Mouse (Mus musculus) gastrocnemius, postnatal 4 days (tissue): Measurements from ENCODE around the gene Srp9. TPM values are rescaled to one million over a fixed set of nuclear protein-coding genes. Genes with fewer than 3 reads are reported as not detected.
A peak's percentile ranks its signal among the peaks of the same experiment; 100 is the strongest.

Experiments
- DNase-seq, 2 experiments: peaks; one replicate each; pipeline ENCODE4 v3.0.0; 2021 to 2022; ENCODE audit warnings: low spot score in 2 of 2, mixed read lengths in 2 of 2
- long read RNA-seq, 2 experiments: library from polyadenylated mRNA; stranded (forward); transcript quantifications; one replicate each; pipeline ENCODE4 v2.0.0; 2021
- total RNA-seq, 2 experiments: library from RNA; stranded (reverse); gene quantifications; 2 replicates each; pipeline ENCODE4 v1.2.3; 2021

Gene Srp9
- 10 to 100 TPM; 50.6 to 53.4 TPM for total RNA-seq
- long read RNA-seq, experiment 1, transcript Srp9-201 (3 exons, 1,367 nt), result major isoform, 106 of 113 reads
- long read RNA-seq, experiment 1, partial matches to known transcripts, result 1 of 113 reads
- long read RNA-seq, experiment 1, other reads (novel, unspliced or antisense), result 0 of 113 reads
- long read RNA-seq, experiment 2, transcript Srp9-201 (3 exons, 1,367 nt), result major isoform, 82 of 85 reads
- long read RNA-seq, experiment 2, partial matches to known transcripts, result 1 of 85 reads
- long read RNA-seq, experiment 2, other reads (novel, unspliced or antisense), result 1 of 85 reads

DNA sequence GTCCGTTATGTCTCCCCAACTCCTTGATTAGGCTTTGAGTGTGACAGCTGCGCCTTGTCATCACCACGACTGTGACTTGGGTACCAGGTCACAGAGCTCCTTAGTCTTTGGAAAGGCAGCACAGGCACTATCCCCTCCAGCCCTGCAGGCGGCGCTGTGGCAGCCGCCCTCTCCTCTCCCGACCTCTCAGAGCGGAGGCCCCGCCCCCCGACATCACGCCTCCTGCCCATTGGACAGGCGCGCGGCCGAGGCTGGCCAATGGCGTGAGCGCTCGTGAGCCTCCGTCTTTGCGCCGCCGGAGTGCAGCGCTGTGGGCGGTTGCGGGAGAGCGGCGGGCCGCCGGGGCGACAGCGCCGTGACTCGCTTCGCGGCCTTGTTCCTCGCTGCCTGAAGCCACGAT, at the start of gene Srp9:
Srp9 (plus strand) TSS at position 232 of the 400 bp plus-strand sequence.
- DNase-seq, result peak; percentile 98 to 99

GRCm38 (mm10) chr1:182081744-182082419, 42.7 kb upstream of the Srp9 start:
- no peak for DNase-seq

GRCm38 (mm10) chr1:182083459-182083858, 41.1 kb upstream of the Srp9 start:
- no peak for DNase-seq

- no peak for DNase-seq
Measured at GRCm38 (mm10) chr1:182086759-182087158, 37.8 kb upstream of the Srp9 start.

- DNase-seq, result no peak
Measured at GRCm38 (mm10) chr1:182087351-182087750, 37.2 kb upstream of the Srp9 start.

GRCm38 (mm10) chr1:182087753-182088633, 36.5 kb upstream of the Srp9 start:
- DNase-seq, result no peak

DNA sequence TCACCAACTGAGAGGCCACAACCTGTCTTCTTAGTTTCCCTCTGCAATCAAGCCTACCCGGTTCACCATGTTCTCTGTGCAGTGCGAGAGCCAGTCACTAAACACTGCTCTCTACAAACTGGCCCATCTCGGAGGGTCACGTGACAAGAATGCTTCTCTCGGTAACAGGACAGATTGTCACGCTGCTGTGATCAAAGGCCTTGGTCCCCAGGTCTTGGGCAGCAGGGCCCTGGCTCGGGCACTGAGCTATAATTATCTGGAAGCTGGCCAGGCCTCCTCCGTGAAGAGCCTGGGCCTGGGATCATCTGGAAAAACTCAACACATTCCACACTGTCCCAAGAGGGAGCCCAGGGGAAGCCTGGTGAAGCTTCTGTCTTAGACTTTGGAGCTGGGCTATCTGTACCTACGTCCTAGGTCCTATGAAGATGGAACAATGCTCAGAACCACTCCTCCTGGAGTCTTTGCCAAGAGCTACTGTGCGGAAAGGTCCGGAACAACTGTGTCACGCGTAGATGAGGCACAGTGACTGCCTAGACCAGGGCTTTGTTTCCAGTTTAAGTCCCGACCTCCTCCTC, 35.6 kb upstream of the Srp9 start:
- peak in 1 of 2 experiments; percentile 37 for DNase-seq

DNA sequence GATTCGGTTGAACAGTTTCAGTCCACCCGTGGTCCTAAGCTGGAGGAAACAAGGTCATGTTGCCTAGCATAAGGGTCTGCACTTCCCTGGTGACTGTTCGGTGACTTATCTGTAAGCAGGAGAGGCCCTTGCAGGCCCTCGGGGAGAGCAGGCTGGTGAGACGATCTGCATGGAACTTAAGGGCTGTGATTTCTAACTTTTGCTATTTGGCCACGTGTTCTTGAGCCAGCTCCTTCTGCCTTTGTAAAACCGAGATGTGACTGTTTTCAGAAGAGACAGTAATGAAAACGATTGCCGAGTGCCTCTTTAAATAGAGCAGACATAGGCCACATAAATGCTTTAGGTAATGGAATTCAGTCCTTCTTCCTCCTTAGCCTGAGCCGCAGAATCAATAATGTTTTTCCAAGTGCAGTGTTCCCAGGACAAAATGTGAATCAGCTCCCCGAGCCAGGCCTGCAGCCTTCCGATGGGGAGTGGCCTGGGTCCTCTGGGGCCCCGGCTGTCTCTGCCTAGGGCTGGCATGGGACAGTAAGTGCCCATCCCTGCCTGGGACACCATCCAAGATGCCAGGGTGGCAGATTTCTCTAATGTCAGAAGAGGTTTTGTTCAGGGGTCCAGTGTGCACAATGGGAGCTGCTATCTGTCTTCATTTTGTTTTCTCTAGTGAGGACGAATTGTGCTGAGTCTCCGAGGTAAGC, 34.8 kb upstream of the Srp9 start:
- no peak for DNase-seq

DNA sequence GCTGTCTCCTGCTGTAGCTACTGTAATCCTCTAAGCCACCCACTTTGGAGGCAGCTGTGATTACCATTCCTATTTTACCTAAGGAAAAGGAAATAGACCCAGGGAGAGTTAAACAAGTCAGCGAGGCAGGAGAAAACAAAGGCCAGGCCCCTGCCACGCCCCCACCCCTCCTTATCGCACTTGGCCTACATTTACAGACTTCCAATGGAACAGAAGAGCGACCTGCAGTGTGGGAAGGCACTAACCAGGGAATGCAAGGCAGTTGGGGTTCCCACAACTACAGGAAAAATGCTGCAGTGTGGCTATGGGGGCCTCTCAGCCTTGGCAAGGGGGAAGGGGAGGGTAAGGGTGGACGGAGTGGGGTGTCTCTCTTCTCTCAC, 34.2 kb upstream of the Srp9 start:
- no peak for DNase-seq

DNA sequence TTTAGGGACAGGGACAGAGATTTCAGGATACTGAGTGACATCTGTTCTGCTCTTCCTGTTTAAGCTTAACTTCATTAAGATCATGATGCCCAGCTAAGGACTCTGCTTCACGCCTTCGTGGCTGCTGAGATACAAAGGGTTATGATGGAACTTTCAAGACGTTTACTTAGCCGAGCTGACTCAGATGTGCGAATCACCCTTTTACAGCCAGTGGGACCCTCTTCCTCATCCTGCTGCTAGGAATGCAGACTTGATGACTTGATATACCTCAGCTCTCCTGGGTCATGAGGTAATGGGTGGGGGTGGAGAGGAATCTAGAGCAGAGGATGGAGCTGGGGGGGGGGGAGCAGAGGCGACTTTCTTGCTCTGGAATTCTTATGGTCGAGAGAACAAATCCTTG, 33.3 kb upstream of the Srp9 start:
- DNase-seq, result no peak

DNA sequence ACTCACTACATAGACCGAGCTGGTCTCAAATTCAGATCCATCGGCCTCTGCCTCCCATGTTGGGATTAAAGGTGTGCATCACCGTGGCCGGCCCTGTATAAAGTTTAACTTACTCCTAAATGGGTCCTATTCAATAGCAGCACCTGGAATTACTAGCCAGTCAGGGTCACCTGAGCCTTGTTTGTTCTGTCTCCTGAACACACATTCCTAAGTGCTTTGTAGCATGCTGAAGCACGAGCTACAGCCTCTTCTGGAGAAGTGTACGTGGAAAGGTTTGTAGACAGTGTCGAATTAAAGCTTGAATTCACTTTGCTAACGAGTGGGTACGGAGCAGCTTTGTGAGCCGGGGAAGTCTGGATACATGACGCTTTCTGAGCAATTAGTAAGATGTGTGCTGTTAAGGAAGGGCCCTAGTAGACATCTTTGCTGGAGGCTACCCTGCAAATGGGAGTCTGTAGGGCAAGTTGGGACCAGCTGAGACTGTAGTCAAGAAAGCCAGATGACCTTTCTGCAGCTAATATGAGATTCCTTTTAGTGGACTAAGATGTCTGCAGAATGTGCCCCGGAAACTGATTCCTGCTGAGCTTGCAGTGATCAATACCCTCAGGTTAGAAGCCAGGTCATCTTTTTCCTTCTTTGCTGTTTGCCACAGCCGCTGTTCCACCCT, 32.7 kb upstream of the Srp9 start:
- DNase-seq, result no peak

DNA sequence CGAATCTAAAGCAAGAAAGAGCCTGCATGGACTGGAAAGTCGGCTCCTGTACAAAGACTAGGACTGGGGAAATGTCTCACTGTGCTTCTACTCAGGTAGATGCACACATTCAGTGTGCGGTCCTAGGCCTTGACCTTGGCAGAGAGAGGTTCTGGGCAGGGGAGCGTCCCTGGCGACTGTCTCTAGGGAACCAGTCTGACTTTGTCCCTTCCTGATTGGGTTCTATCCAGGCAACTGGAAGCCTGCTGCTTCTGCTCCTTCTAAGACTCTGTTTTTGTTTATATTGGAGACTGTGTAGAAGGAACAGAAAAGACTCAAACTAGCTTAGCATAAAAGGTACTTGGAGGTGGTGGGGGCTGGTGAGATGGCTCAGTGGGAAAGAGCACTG, 32.1 kb upstream of the Srp9 start:
- no peak for DNase-seq

- no peak for DNase-seq
Measured at GRCm38 (mm10) chr1:182093407-182093806, 31.1 kb upstream of the Srp9 start.

DNA sequence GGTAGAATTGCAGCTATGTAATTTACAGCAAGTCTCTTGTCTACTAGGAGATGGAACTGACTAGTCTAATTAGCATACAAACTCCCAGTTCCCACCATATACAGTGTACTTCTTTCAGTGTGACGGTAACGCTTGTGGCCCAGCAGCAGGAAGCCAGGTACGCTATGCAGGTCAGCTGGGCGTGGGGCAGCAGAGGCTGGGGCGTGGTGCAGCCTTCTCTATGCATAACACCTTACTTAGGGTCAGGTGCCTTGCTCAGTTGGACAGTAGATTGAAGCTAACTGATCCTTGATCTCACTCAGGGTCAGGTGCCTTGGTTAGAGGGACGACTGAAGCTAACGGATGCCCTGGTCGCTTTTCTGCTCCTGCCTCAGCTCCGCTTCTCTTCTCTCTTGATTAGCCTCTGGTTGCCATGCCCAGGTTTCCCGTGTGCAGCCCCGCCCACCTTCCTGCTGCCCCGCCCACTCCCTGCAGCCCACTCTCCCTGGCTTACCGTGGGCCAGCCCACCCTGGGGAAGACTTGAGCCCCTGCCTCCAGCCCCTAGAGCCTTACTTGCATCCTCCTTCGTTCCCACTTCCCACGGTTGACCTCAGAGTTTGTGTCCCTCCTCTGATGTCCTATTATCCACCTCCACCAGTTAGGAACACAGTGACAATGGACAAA, 29.9 kb upstream of the Srp9 start:
- DNase-seq, result no peak

DNA sequence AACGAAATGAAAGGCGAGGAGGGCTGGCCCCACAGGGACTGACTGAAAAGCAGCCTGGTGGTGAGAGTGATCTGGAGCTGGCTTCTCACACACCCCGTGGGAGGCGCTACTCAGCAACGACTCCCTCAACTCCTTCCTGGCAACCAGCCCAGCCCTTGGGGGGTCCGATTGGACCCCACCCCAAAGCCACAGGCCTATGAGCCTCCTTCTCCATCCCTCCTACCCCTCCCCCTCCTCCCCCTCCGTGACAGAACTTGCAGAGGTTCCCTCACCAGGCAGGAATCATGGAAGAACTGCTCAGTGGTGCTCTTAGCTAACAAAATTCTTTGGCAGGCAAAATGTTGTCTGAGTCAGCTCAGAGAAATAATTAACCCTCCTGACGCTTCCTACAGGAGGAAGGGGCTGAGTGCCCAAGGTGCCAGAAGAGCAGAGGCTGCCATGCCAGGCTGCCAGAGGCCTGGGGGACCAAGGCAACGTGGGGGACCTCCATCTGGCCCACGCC, 29.2 kb upstream of the Srp9 start:
- peak in 1 of 2 experiments; percentile 65 for DNase-seq

DNA sequence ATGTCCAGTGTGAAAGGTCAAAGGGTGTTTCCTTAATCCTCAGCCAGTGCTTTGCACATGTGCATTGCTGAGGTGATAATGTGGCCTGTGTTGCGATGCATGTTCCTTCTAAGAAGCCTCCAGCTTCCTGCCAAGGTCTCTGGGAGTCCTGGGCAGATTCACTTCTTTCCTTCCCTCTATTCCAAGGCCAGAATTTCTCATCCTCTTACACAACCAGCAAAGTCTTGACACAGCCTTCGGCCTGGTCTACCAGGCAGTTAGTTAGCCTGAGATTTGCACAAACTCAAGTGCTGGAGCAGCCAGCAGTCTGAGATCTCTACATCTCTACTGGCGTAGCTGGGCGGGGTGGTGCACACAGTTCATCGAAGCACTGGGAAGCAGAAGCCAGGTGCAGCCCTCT, 27.8 kb upstream of the Srp9 start:
- no peak for DNase-seq

DNA sequence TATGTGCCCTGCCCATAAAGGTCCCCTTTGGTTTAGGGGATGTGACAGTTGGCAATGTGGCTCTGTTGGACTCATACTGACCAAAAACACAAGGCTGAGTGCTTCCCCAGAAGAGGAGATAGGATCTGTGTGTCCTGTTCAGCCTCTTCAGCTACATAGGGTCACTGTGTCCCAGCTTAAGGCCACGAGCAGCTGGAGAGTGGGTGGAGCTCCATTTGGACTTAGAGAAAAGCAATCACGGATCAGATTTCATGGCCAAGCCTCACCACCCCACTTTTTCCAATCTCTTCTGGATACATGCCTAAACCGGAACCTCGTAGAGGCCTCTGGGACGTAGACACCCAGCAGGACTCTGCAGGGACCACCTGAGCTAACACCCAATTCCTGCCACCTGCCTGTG, 25.5 kb upstream of the Srp9 start:
- no peak for DNase-seq

GRCm38 (mm10) chr1:182100403-182100802, 24.1 kb upstream of the Srp9 start:
- DNase-seq, result no peak

DNA sequence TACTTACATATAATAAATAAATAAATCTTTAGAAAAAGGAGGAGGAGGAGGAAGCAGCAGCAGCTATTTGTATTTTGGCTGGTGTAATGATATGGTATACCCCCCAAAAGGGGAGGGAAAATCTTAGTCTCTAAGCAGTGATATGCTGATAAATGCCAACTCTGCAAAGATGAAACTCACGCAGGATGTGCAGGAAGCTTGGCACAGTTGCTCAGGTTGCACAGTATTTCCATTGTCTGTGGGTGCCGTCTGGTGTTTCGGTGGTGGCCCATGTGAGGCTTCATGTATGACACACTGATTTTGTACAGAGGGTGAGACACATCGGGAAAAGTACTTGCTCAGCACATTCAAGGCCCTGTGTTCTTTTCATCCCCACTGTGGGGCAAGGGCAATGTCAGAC, 23.1 kb upstream of the Srp9 start:
- DNase-seq, result no peak

DNA sequence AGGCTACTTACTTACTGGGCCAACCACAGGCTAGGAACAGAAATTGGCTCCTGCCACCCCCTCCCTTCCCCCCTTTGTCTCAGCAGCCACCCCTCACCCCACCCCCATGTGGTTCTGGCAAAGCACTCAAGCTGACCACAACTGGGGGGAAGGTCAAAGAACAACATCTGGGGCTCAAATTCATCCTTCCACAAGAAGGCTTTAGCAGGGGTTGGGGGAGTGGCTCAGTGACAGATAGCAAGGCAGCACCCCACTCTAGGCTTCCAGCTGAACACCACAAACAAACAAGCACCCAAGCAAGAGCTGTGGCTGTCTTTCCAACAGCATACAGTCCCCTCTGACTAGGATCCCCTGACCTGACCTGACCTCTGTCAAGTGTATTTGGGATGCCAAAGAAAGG, 21.8 kb upstream of the Srp9 start:
- no peak for DNase-seq
